Mouse (Mus musculus) layer of hippocampus, adult 2 months (tissue): ENCODE data around the gene Mettl1. TPM values are rescaled to one million over a fixed set of nuclear protein-coding genes. Genes with fewer than 3 reads are reported as not detected.

Source experiments
- DNase-seq, 2 experiments: peaks; one replicate each; pipeline ENCODE4 v3.0.0; 2022; ENCODE audit warnings: low spot score in 2 of 2
- H3K27ac ChIP-seq: fragments of 200-600 bp; 2 replicates; pipeline ENCODE4 v1.8.1; 2022
- H3K4me3 ChIP-seq: fragments of 200-600 bp; 2 replicates; pipeline ENCODE4 v1.8.1; 2022; ENCODE audit warnings: mild to moderate bottlenecking
- CTCF ChIP-seq: fragments of 200-600 bp; conservative IDR thresholded peaks from 2 replicates; pipeline ENCODE4 v1.8.1; 2022; ENCODE audit warnings: antibody characterized with exemption, mild to moderate bottlenecking, moderate library complexity
- total RNA-seq, 2 experiments: library from RNA; stranded (reverse); gene quantifications; 2 replicates each; pipeline ENCODE4 v1.2.3; 2021

The Mettl1 gene
- total RNA-seq, 2 experiments from 2014 or later, result 12.7 to 14.0 TPM

DNA sequence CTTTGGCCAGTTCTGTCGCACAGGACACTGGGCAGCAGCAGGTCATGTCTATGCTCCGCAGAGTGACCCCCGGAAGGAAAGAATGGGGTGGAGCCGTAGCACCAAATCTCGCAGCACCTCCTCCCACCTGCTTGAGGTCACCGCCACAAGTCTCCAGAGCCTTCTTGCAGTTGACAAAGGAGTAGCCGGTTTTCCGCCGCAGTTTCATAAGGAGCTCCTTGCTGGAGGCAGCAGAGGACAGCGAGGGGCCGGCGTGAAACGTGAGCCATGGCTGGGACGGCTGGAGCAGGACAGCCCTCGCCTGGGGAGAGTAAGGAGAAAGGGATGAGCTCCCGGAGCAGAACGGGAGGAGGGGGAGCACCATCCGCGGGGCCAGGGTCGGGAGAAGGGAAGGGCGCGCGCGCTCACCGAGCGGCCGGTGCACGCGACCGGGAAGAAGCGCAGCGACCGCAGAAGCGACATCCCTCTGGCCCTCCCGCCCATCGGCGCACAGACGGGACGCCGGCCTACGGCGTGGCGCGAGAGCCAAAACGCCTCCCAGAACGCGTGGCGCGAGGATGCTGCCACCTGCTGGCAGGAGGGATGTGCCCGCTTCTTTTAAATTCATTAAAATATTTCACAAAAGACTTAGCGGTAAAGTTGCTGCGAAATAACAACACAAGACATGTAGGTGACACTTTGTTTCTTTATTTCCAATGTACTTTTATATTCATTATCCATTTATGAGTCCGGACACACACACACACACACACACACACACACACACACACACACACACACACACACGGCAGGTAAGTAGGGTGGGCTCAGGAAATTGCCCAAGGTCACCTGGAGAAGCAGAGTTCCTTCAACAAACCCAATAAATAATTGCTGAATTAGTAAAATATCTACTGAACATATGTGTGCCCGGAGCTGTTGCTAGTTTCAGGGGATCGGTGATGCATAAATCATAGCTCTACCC lies 10.6 kb upstream of the Mettl1 start, which contains the start of gene Tsfm:
Gene Tsfm, minus strand, starts transcription at position 505 of the 961 bp plus-strand sequence.
- peak within 1 kb of the TSS; percentile 89 for H3K27ac ChIP-seq
- peak; percentile 92 for TF ChIP-seq CTCF
- DNase-seq, result peak; percentile 89 to 94

GRCm38 (mm10) chr10:127033301-127033741 lies 7.9 kb upstream of the Mettl1 start:
- no peak for DNase-seq
- Histone ChIP-seq H3K4me3 (no peak overlapping the region), H3K27ac (no peak overlapping the region)
- no peak for TF ChIP-seq CTCF

More for the DNA sequence above, 10.6 kb upstream of the Mettl1 start, which contains the start of gene Tsfm:
- peak within 1 kb of the TSS; percentile 86 for H3K4me3 ChIP-seq

DNA sequence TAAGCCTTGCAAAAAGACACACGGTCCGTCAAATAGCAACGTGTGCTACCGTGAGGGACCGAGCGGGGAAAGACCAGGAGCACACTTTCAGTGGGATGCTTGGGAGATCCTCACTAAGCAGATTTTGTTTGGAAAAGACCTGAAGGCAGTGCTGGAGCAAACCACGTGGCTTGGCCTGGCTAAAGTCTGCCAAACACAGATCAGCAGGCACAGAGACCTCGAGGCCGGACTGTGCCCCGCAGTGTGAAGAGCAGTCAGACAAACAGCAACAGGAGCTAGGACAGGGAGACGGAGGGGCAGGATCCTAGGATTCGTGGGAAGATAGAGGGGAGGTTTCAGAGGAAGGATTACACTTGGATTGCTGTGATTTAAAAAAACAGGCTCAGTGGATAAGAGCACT lies 4.9 kb upstream of the Mettl1 start:
- no peak for DNase-seq
- no peak for TF ChIP-seq CTCF
- Histone ChIP-seq H3K4me3 (no peak overlapping the region), H3K27ac (no peak overlapping the region)

DNA sequence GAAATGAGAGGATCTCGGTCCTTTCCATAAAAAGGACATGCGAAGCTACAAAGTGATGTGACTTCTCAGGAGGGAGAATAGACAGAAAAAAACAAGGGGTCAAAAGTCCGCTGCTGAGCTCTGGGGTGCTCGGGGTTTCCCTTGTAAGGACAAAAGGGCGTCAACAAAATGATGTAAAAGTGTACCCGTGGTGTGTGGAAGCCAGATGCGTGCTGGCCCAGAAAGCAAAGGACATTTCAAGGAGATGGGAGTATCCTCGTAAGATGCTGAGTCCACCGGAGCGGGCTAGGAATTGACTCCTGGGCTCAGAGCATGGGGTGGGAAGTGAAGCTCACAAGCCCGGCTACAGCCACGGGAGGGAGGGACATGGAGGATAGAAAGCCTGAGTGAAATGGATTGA lies 3.6 kb upstream of the Mettl1 start:
- H3K4me3 ChIP-seq, result no peak overlapping the region
- TF ChIP-seq CTCF, result no peak
- no peak overlapping the region for H3K27ac ChIP-seq
- DNase-seq, result no peak

DNA sequence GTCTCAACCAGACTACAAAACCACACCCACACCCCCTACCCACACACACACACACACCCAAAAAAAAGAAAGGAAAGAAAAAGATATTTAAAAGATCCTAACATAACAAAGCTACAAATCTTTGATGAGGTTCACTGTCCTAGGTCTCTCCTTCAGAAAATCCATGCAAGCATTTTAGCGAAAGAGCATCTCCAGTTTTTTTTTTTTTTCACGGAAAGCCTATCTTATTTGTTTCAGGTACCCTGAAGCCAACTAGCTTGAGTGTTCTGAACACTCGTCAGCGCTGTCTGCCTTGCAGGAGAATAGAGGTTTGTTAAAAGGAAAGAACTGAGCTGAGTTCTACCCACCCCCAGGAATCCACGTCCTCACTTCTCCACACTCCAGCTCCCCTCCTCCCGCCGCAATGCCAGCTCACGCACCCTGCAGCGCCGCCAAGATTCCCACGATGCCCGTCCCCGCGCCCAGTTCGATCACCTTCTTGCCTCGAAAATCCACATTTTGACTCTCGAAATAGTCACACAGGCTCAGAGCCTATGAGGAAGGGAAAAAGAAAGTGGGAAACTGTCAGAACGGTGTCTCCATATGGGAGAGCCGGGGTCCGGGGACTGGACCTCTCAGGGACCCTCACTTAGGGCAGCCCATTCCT lies 522 bp upstream of the Mettl1 start:
- H3K4me3 ChIP-seq, result peak overlapping the region; percentile 99
- H3K27ac ChIP-seq, result peak overlapping the region; percentile 77
- no peak for TF ChIP-seq CTCF
- DNase-seq, result no peak

GRCm38 (mm10) chr10:127041774-127042338 lies 642 bp downstream of the Mettl1 start:
- TF ChIP-seq CTCF, result peak; percentile 19; the same call in 1 of the 2 replicates
- peak; percentile 88 to 91 for DNase-seq
- Histone ChIP-seq H3K27ac (peak overlapping the region; percentile 77), H3K4me3 (peak overlapping the region; percentile 99)

DNA sequence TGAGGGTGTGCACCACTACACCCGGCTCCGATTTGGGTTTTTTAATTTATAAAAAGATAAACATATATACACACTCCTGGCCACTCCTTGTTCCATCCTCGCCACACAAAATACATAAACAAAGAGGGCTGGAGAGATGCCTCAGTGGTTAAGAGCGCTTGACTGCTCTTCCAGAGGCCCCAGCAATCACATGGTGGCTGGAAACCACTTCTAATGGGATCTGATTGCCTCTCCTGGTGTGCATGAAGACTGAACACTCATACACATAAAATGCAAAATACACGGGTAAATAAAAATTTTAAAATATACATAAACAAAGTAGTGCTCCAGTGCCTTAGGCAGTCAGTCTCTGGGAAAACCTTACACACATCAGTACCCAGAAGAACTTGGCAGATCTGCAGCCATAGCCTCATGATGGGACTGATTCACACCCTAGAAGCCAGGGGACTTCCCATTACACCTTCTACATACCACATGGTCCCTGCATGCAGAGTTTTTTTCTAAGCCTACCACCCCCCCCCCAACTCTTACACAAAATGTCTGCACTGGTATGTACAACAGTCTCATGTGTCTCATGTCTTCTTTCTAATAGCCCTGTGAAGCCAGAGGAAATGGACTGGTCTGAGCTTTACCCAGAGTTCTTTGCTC lies 1.4 kb downstream of the Mettl1 start:
- no peak for TF ChIP-seq CTCF
- DNase-seq, result no peak
- Histone ChIP-seq H3K4me3 (peak overlapping the region; percentile 99), H3K27ac (peak overlapping the region; percentile 77)

DNA sequence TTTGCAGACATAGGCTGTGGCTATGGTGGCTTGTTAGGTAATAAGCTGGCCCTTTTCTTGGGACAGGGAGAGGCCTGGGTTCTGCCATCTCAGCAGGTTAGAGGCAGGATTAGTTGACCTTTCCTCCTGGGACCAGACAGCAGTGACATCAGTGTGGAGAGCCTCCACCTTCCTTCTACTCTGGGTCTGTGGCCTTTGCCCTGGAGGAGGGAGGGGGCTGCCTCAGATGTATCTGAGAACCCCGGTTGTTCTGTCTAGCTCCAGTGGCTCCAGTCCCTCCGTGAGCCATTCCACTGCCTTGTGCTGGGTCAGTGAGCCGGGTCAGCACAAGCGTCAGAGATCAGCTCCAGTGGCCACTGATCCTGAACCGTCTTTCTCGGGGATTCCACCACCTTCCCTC lies 2.0 kb downstream of the Mettl1 start:
- Histone ChIP-seq H3K4me3 (no peak overlapping the region), H3K27ac (no peak overlapping the region)
- no peak for TF ChIP-seq CTCF
- DNase-seq, result no peak

GRCm38 (mm10) chr10:127047954-127048353 lies 6.7 kb downstream of the Mettl1 start, which contains the start of gene Cyp27b1:
Gene Cyp27b1, plus strand, starts transcription at chr10:127048250.
- no peak for DNase-seq
- Histone ChIP-seq H3K4me3 (no peak within 1 kb of the TSS), H3K27ac (no peak within 1 kb of the TSS)
- no peak for TF ChIP-seq CTCF

- DNase-seq, result no peak
- Histone ChIP-seq H3K27ac (no peak overlapping the region), H3K4me3 (no peak overlapping the region)
- TF ChIP-seq CTCF, result peak; percentile 52
Measured at GRCm38 (mm10) chr10:127048608-127049394, 7.6 kb downstream of the Mettl1 start.

- no peak overlapping the region for H3K27ac ChIP-seq
- H3K4me3 ChIP-seq, result no peak overlapping the region
- peak; percentile 35 for TF ChIP-seq CTCF
- no peak for DNase-seq
Measured at GRCm38 (mm10) chr10:127049395-127050118, 8.3 kb downstream of the Mettl1 start.
